Mouse (Mus musculus) right cerebral cortex, adult 18-20 months (tissue): ENCODE measurements at regions not wholly inside any gene's neighbourhood (a gene's known extent, or its start where the extent isn't known, plus 50 kb on each side); places are given as distances from the start of the nearest gene placed in this dataset.

Source experiments
- DNase-seq: peaks from one replicate; pipeline ENCODE4 v3.0.0; 2022; ENCODE audit warnings: mixed read lengths

GRCm38 (mm10) chr9:84936291-84937055 lies 376.1 kb upstream of the Gm11114 start:
- DNase-seq, result no peak

GRCm38 (mm10) chr9:84966558-84967154 lies 345.9 kb upstream of the Gm11114 start:
- DNase-seq, result no peak

GRCm38 (mm10) chr9:84969975-84970608 lies 342.5 kb upstream of the Gm11114 start:
- no peak for DNase-seq

GRCm38 (mm10) chr9:84977470-84977869 lies 335.1 kb upstream of the Gm11114 start:
- DNase-seq, result no peak

GRCm38 (mm10) chr9:85003414-85003813 lies 309.2 kb upstream of the Gm11114 start:
- no peak for DNase-seq

- no peak for DNase-seq
Observed at GRCm38 (mm10) chr9:85011361-85011760, 301.2 kb upstream of the Gm11114 start.

- no peak for DNase-seq
Observed at GRCm38 (mm10) chr9:85048112-85048978, 264.2 kb upstream of the Gm11114 start.

GRCm38 (mm10) chr9:85052526-85052925 lies 260.0 kb upstream of the Gm11114 start:
- peak; percentile 1 for DNase-seq

GRCm38 (mm10) chr9:85079975-85080374 lies 232.6 kb upstream of the Gm11114 start:
- no peak for DNase-seq

- no peak for DNase-seq
Observed at GRCm38 (mm10) chr9:85088556-85089338, 223.8 kb upstream of the Gm11114 start.

- peak; percentile 68 for DNase-seq
Observed at GRCm38 (mm10) chr9:85090297-85090696, 222.3 kb upstream of the Gm11114 start.

- no peak for DNase-seq
Observed at GRCm38 (mm10) chr9:85095234-85095633, 217.3 kb upstream of the Gm11114 start.

- DNase-seq, result no peak
Observed at GRCm38 (mm10) chr9:85096520-85096919, 216.1 kb upstream of the Gm11114 start.

- DNase-seq, result no peak
Observed at GRCm38 (mm10) chr9:85112928-85113327, 199.6 kb upstream of the Gm11114 start.

GRCm38 (mm10) chr9:85114234-85114633 lies 198.3 kb upstream of the Gm11114 start:
- DNase-seq, result no peak

GRCm38 (mm10) chr9:85120061-85120460 lies 192.5 kb upstream of the Gm11114 start:
- no peak for DNase-seq

- DNase-seq, result no peak
Observed at GRCm38 (mm10) chr9:85121059-85121458, 191.5 kb upstream of the Gm11114 start.

- DNase-seq, result no peak
Observed at GRCm38 (mm10) chr9:85123706-85124105, 188.9 kb upstream of the Gm11114 start.

- no peak for DNase-seq
Observed at GRCm38 (mm10) chr9:85125775-85126174, 186.8 kb upstream of the Gm11114 start.

GRCm38 (mm10) chr9:85126541-85126940 lies 186.0 kb upstream of the Gm11114 start:
- DNase-seq, result no peak

- DNase-seq, result no peak
Observed at GRCm38 (mm10) chr9:85127107-85127506, 185.5 kb upstream of the Gm11114 start.

- DNase-seq, result no peak
Observed at GRCm38 (mm10) chr9:85134900-85135299, 177.7 kb upstream of the Gm11114 start.
